Mouse (Mus musculus) stomach, embryonic 14.5 days (tissue): Measurements from ENCODE around the gene Smad5. TPM values are rescaled to one million over a fixed set of nuclear protein-coding genes. Genes with fewer than 3 reads are reported as not detected.
A peak's percentile ranks its signal among the peaks of the same experiment; 100 is the strongest.

Experiments
- ATAC-seq: fragments of 200-750 bp; cut with Nextera tagmentation; 2 replicates; pipeline ENCODE4 v1.8.0; 2017; ENCODE audit warnings: low read depth, moderate TSS enrichment; ENCODE audit not compliant: insufficient number of reproducible peaks, insufficient read depth, low FRiP score
- H3K27ac ChIP-seq: fragments of 300-500 bp; sonication (generic); 2 replicates; pipeline ENCODE4 v1.5.1; 2014; ENCODE audit warnings: mild to moderate bottlenecking, low read length, moderate library complexity, mixed read lengths
- H3K27me3 ChIP-seq: fragments of 300-500 bp; sonication (generic); 2 replicates; pipeline ENCODE4 v1.6.1; 2014; ENCODE audit warnings: low read length, control low read depth, mixed read lengths; ENCODE audit not compliant: control insufficient read depth, insufficient read depth
- H3K36me3 ChIP-seq: fragments of 300-500 bp; sonication (generic); 2 replicates; pipeline ENCODE4 v1.6.1; 2014; ENCODE audit warnings: mild to moderate bottlenecking, control low read depth, low read length, moderate library complexity, mixed read lengths; ENCODE audit not compliant: control insufficient read depth, insufficient read depth
- H3K4me1 ChIP-seq: fragments of 300-500 bp; sonication (generic); 2 replicates; pipeline ENCODE4 v1.6.1; 2014; ENCODE audit warnings: low read length, control low read depth, mixed read lengths; ENCODE audit not compliant: control insufficient read depth, insufficient read depth
- H3K4me2 ChIP-seq: fragments of 300-500 bp; sonication (generic); replicated peaks from 2 replicates; pipeline ENCODE4 v1.6.1; 2014; ENCODE audit warnings: low read depth, low read length, control low read depth
- H3K4me3 ChIP-seq: fragments of 300-500 bp; sonication (generic); 2 replicates; pipeline ENCODE4 v1.5.1; 2014; ENCODE audit warnings: low read depth, low read length, control low read depth
- H3K9ac ChIP-seq: fragments of 300-500 bp; sonication (generic); replicated peaks from 2 replicates; pipeline ENCODE4 v1.6.1; 2014; ENCODE audit warnings: low read depth, mild to moderate bottlenecking, control low read depth, low read length, moderate library complexity, mixed read lengths
- H3K9me3 ChIP-seq: fragments of 300-500 bp; sonication (generic); 2 replicates; pipeline ENCODE4 v1.6.1; 2016; ENCODE audit warnings: low read depth, low read length, control low read depth; ENCODE audit not compliant: control insufficient read depth
- WGBS: fragments of 180-500 bp; shearing (Covaris S2); extraction: QIAGEN DNeasy Blood & Tissue Kit; methylation state at CpG from one replicate; pipeline ENCODE4 v1.1.7; 2014; 5-methylcytosine and 5-hydroxymethylcytosine counted together
- polyA plus RNA-seq: library from polyadenylated mRNA; unstranded; fragments of >200 nt; fragmentation: Nextera tagmentation; extraction: Ambion mirVana; gene quantifications from 2 replicates; pipeline ENCODE4 v1.2.1, GENCODE M21; 2014

Smad5 gene
- polyA plus RNA-seq, 1 experiment from 2014 or later = 52.7 TPM

- Histone ChIP-seq H3K36me3 (peaks cover 21% of the 10 kb centered on the region), H3K9ac (no peak overlapping the region; the same call in 1 of the 2 replicates), H3K27me3 (no peaks in the 10 kb centered on the region), H3K27ac (no peak overlapping the region; the same call in 1 of the 2 replicates), H3K4me2 (peak overlapping the region; percentile 57), H3K4me1 (peaks cover 32% of the 10 kb centered on the region), H3K4me3 (peak overlapping the region; percentile 66), H3K9me3 (no peaks in the 10 kb centered on the region)
- 60% methylated on average over 2 of the region's 2 CpGs for WGBS
- ATAC-seq = no peak
Measured at GRCm38 (mm10) chr13:56704596-56704995, 1.8 kb downstream of the Smad5 start.

GRCm38 (mm10) chr13:56707111-56707510, 4.3 kb downstream of the Smad5 start:
- Histone ChIP-seq H3K4me2 (no peak overlapping the region), H3K9me3 (no peaks in the 10 kb centered on the region), H3K27me3 (no peaks in the 10 kb centered on the region), H3K4me3 (no peak overlapping the region), H3K27ac (no peak overlapping the region), H3K4me1 (peaks cover 32% of the 10 kb centered on the region), H3K9ac (no peak overlapping the region), H3K36me3 (peaks cover 22% of the 10 kb centered on the region)
- WGBS = 93% methylated on average over 4 of the region's 4 CpGs
- no peak for ATAC-seq

- H3K27ac ChIP-seq = no peak overlapping the region
- H3K9me3 ChIP-seq = no peaks in the 10 kb centered on the region
- H3K36me3 ChIP-seq = peaks cover 22% of the 10 kb centered on the region
- peaks cover 28% of the 10 kb centered on the region for H3K4me1 ChIP-seq
- 69% methylated on average over 4 of the region's 4 CpGs for WGBS
- H3K4me3 ChIP-seq = no peak overlapping the region
- no peaks in the 10 kb centered on the region for H3K27me3 ChIP-seq
- H3K9ac ChIP-seq = no peak overlapping the region
- ATAC-seq = no peak
- no peak overlapping the region for H3K4me2 ChIP-seq
Measured at GRCm38 (mm10) chr13:56707606-56708005, 4.8 kb downstream of the Smad5 start.

- 49% methylated on average over 2 of the region's 2 CpGs for WGBS
- H3K27me3 ChIP-seq = no peaks in the 10 kb centered on the region
- H3K9ac ChIP-seq = no peak overlapping the region
- H3K36me3 ChIP-seq = peaks cover 22% of the 10 kb centered on the region
- H3K4me2 ChIP-seq = no peak overlapping the region
- no peak for ATAC-seq
- H3K27ac ChIP-seq = no peak overlapping the region
- peaks cover 15% of the 10 kb centered on the region for H3K4me1 ChIP-seq
- H3K9me3 ChIP-seq = no peaks in the 10 kb centered on the region
- no peak overlapping the region for H3K4me3 ChIP-seq
Measured at GRCm38 (mm10) chr13:56710620-56711019, 7.8 kb downstream of the Smad5 start.

GRCm38 (mm10) chr13:56712221-56712620, 9.4 kb downstream of the Smad5 start:
- Histone ChIP-seq H3K4me3 (no peak overlapping the region), H3K4me1 (peaks cover 11% of the 10 kb centered on the region; the same call in 1 of the 2 replicates), H3K36me3 (peaks cover 13% of the 10 kb centered on the region), H3K9ac (no peak overlapping the region), H3K27ac (no peak overlapping the region), H3K9me3 (no peaks in the 10 kb centered on the region), H3K4me2 (no peak overlapping the region), H3K27me3 (no peaks in the 10 kb centered on the region)
- ATAC-seq = no peak
- 93% methylated on average over 2 of the region's 2 CpGs for WGBS

- no peak overlapping the region for H3K4me2 ChIP-seq
- WGBS = 72% methylated on average over 4 of the region's 4 CpGs
- no peak overlapping the region for H3K4me3 ChIP-seq
- no peak for ATAC-seq
- H3K9me3 ChIP-seq = no peaks in the 10 kb centered on the region
- H3K36me3 ChIP-seq = peaks cover 71% of the 10 kb centered on the region
- no peak overlapping the region for H3K9ac ChIP-seq
- no peaks in the 10 kb centered on the region for H3K4me1 ChIP-seq
- no peaks in the 10 kb centered on the region for H3K27me3 ChIP-seq
- no peak overlapping the region for H3K27ac ChIP-seq
Measured at GRCm38 (mm10) chr13:56726551-56726950, 23.7 kb downstream of the Smad5 start.

- no peak for ATAC-seq
- H3K36me3 ChIP-seq = peaks cover 84% of the 10 kb centered on the region
- 95% methylated on average over 7 of the region's 7 CpGs for WGBS
Measured at GRCm38 (mm10) chr13:56729046-56729445, 26.2 kb downstream of the Smad5 start.

GRCm38 (mm10) chr13:56734617-56735016, 31.8 kb downstream of the Smad5 start:
- no peak overlapping the region for H3K27ac ChIP-seq
- H3K9ac ChIP-seq = no peak overlapping the region
- no peak overlapping the region for H3K4me2 ChIP-seq
- 85% methylated on average over 4 of the region's 4 CpGs for WGBS
- no peaks in the 10 kb centered on the region for H3K9me3 ChIP-seq
- H3K4me1 ChIP-seq = no peaks in the 10 kb centered on the region
- H3K36me3 ChIP-seq = peaks cover 78% of the 10 kb centered on the region
- no peak overlapping the region for H3K4me3 ChIP-seq
- no peaks in the 10 kb centered on the region for H3K27me3 ChIP-seq
- ATAC-seq = no peak

More at GRCm38 (mm10) chr13:56729046-56729445, 26.2 kb downstream of the Smad5 start:
- H3K4me1 ChIP-seq = no peaks in the 10 kb centered on the region
- H3K4me3 ChIP-seq = no peak overlapping the region
- H3K27me3 ChIP-seq = no peaks in the 10 kb centered on the region
- H3K4me2 ChIP-seq = no peak overlapping the region
- no peak overlapping the region for H3K9ac ChIP-seq
- no peak overlapping the region for H3K27ac ChIP-seq
- H3K9me3 ChIP-seq = no peaks in the 10 kb centered on the region

GRCm38 (mm10) chr13:56735212-56735875, 32.5 kb downstream of the Smad5 start:
- H3K27ac ChIP-seq = no peak overlapping the region
- no peak overlapping the region for H3K4me2 ChIP-seq
- no peaks in the 10 kb centered on the region for H3K4me1 ChIP-seq
- no peak overlapping the region for H3K4me3 ChIP-seq
- no peak overlapping the region for H3K9ac ChIP-seq
- WGBS = 44% methylated on average over 6 of the region's 6 CpGs
- H3K27me3 ChIP-seq = no peaks in the 10 kb centered on the region
- ATAC-seq = no peak
- peaks cover 78% of the 10 kb centered on the region for H3K36me3 ChIP-seq
- no peaks in the 10 kb centered on the region for H3K9me3 ChIP-seq
